Mouse (Mus musculus): Measurements from ENCODE around the gene Myh2. TPM values are rescaled to one million over a fixed set of nuclear protein-coding genes. Genes with fewer than 3 reads are reported as not detected.

The Myh2 gene
- polyA plus RNA-seq, 1 experiment from 2014 or later, result 0.09 TPM

DNA sequence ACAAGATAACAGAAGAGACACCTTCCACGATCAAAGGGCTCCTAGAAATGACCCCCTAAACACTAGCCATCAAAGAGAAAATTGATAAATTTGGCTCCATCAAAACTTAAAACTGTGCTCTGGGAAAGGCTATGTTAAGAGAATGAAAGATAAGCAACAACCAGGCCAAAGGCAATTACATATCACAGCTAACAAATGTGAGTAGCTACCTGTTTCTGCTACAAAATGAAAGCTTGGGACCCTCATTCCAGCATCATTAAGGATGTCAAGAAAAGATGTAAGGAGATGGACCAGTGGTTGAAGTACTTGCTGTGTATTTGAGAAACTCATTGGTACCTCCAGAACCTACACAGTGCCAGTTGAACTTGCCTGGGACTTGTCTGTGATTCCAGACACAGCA is 17.0 kb upstream of the Myh2 start:
- WGBS, result 72% methylated on average over 1 of the region's 1 CpGs
- no peak overlapping the region for H3K9ac ChIP-seq (replicated peaks)
- no peaks in the 10 kb centered on the region for H3K36me3 ChIP-seq
- ATAC-seq (ENCODE audit: insufficient number of reproducible peaks, insufficient read depth, low FRiP score, low TSS enrichment, low read depth), result no peak
- no peaks in the 10 kb centered on the region for H3K27me3 ChIP-seq
- no peak overlapping the region for H3K27ac ChIP-seq
- no peaks in the 10 kb centered on the region for H3K4me1 ChIP-seq (replicated peaks)
- no peaks in the 10 kb centered on the region for H3K9me3 ChIP-seq
- H3K4me2 ChIP-seq, result no peak overlapping the region
- H3K4me3 ChIP-seq (replicated peaks), result no peak overlapping the region

DNA sequence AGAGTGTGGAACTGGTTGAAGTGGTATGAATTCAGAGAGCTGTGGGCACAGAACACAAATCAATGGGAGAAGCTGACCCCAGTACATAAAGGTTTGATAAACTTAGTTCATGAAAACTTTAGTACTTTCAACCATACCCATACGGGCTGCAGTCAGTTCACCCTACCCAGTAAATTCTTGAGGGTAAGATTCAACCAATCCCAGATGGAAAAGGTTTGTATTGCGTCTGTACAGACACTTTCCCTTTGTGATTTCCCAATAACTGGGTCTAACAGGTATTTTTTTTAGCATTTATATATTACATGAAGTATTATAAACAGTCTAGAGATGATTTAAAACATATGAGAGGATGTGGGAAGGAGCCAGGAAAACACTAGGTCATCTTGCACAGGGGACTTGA is 15.2 kb upstream of the Myh2 start:
- WGBS, result 65% methylated on average over 2 of the region's 2 CpGs
- Histone ChIP-seq H3K4me1 (replicated peaks) (no peaks in the 10 kb centered on the region), H3K9me3 (no peaks in the 10 kb centered on the region), H3K27ac (no peak overlapping the region), H3K27me3 (no peaks in the 10 kb centered on the region), H3K4me2 (no peak overlapping the region), H3K36me3 (no peaks in the 10 kb centered on the region), H3K9ac (replicated peaks) (no peak overlapping the region), H3K4me3 (replicated peaks) (no peak overlapping the region)
- ATAC-seq (ENCODE audit: insufficient number of reproducible peaks, insufficient read depth, low FRiP score, low TSS enrichment, low read depth), result no peak

DNA sequence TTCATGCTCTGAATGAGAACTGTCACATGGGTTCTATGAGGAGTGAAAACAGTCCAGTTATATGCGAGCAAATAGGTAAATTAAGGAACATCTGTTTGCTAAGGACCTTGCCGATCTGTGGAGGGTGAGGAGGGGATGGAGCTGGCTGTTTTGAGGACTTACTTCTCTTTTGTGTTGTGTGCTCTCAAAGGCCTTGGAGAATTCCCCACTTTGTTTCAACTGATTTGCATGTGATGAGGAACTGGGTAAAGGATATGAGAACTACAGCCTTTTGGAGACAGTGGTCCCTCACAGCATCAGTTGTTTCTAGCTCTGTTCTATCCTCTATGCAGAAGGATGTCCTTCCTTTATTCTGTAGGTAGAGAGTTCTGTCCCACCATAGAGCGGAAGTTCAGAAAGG is 10.7 kb upstream of the Myh2 start:
- no peak for ATAC-seq (ENCODE audit: insufficient number of reproducible peaks, insufficient read depth, low FRiP score, low TSS enrichment, low read depth)
- no peak overlapping the region for H3K27ac ChIP-seq
- H3K4me2 ChIP-seq, result no peak overlapping the region
- H3K4me3 ChIP-seq (replicated peaks), result no peak overlapping the region
- H3K27me3 ChIP-seq, result no peaks in the 10 kb centered on the region
- no peaks in the 10 kb centered on the region for H3K36me3 ChIP-seq
- 87% methylated on average over 3 of the region's 3 CpGs for WGBS
- H3K9ac ChIP-seq (replicated peaks), result no peak overlapping the region
- no peaks in the 10 kb centered on the region for H3K9me3 ChIP-seq
- H3K4me1 ChIP-seq (replicated peaks), result no peaks in the 10 kb centered on the region

DNA sequence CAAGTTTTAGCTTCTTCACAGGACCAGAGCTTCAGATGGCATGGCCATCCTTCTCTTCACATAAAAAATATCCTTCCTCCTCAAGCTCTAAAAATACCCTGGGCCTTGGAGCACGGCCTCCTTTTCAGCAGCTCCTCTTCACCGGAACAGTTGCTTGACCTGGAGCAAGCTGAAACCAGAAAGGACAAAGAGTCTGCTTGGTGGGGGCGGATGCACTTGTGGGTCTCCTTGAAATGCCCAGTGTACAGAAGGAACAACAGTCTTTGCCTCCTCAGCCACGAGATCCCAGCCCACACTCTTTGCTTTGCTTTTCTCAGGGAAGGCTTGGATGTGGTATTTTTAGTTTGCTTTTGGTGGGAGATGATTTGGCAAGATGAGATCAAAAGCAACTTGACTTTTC is 7.1 kb upstream of the Myh2 start:
- WGBS, result 85% methylated on average over 4 of the region's 4 CpGs
- H3K9ac ChIP-seq (replicated peaks), result no peak overlapping the region
- no peak overlapping the region for H3K27ac ChIP-seq

DNA sequence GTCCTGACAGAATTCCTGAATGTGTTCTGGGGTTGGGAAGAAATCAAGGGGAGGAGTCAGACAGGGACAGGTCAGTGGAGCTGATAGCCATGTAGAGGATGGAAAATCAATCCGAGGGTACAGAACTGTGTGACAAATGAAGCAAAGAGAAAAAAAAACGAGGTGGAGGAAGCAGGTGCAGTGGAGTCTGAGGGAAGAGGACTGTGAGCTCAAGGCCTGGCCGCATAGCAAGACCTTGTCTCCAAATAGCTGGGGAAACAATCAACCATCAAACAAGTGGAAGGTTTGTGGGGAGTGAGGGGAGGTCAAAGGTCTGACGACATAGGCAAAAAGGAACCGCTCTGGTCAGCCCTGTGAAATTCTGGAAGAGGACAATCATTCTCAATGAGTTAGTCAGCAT is 6.0 kb upstream of the Myh2 start:
- Histone ChIP-seq H3K4me3 (replicated peaks) (no peak overlapping the region), H3K9me3 (no peaks in the 10 kb centered on the region), H3K36me3 (no peaks in the 10 kb centered on the region), H3K27me3 (no peaks in the 10 kb centered on the region), H3K4me1 (replicated peaks) (no peaks in the 10 kb centered on the region), H3K4me2 (no peak overlapping the region), H3K27ac (no peak overlapping the region), H3K9ac (replicated peaks) (no peak overlapping the region)
- no peak for ATAC-seq (ENCODE audit: insufficient number of reproducible peaks, insufficient read depth, low FRiP score, low TSS enrichment, low read depth)
- 62% methylated on average over 5 of the region's 5 CpGs for WGBS

More for the DNA sequence above, 7.1 kb upstream of the Myh2 start:
- Histone ChIP-seq H3K36me3 (no peaks in the 10 kb centered on the region), H3K4me3 (replicated peaks) (no peak overlapping the region), H3K4me1 (replicated peaks) (no peaks in the 10 kb centered on the region), H3K27me3 (no peaks in the 10 kb centered on the region), H3K4me2 (no peak overlapping the region), H3K9me3 (no peaks in the 10 kb centered on the region)
- ATAC-seq (ENCODE audit: insufficient number of reproducible peaks, insufficient read depth, low FRiP score, low TSS enrichment, low read depth), result no peak

DNA sequence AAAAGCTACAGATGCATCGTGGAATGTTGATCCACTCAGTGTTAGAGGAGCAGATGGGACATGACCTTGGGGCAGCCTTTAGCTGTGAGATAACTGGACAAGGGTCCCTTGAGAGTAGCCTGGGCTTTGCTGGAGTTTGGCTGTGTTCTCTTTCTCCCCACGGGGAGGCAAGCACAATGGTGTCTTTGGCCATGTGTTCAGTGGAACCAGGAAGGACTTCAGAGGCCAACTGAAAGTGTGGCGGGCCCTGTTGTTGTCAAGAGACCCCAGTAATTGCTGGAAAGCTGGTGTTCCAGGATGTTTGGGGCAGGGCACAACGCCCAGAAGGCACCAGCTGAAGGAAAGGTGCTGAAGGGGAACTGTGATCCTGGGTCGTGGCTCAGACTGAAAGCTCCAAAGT is 1.5 kb upstream of the Myh2 start:
- H3K27ac ChIP-seq, result no peak overlapping the region
- no peak overlapping the region for H3K4me2 ChIP-seq
- no peaks in the 10 kb centered on the region for H3K27me3 ChIP-seq
- no peaks in the 10 kb centered on the region for H3K9me3 ChIP-seq
- H3K9ac ChIP-seq (replicated peaks), result no peak overlapping the region
- no peaks in the 10 kb centered on the region for H3K36me3 ChIP-seq
- H3K4me3 ChIP-seq (replicated peaks), result no peak overlapping the region
- no peak for ATAC-seq (ENCODE audit: insufficient number of reproducible peaks, insufficient read depth, low FRiP score, low TSS enrichment, low read depth)
- WGBS, result 64% methylated on average over 5 of the region's 5 CpGs
- no peaks in the 10 kb centered on the region for H3K4me1 ChIP-seq (replicated peaks)

DNA sequence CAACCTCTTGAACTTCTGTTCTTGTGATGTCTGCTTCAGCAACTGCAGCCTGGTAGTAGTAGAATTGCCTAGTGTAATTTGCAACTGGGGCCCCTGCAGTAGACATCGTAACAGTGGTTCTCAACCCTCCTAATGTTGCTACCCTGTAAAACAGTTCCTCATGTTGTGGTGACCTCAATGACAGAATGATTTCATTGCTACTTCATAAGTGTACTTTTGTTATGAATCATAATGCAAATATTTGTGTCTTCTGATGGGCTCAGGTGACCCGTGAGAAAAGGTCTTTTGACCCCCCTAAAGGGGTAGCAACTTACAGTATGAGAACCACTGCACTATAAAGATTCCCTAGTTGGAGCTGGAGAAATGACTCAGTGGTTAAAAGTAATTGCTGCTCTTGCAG is 1.6 kb downstream of the Myh2 start:
- Histone ChIP-seq H3K4me1 (replicated peaks) (no peaks in the 10 kb centered on the region), H3K4me3 (replicated peaks) (no peak overlapping the region), H3K36me3 (no peaks in the 10 kb centered on the region), H3K9me3 (no peaks in the 10 kb centered on the region), H3K27ac (no peak overlapping the region), H3K9ac (replicated peaks) (no peak overlapping the region), H3K27me3 (no peaks in the 10 kb centered on the region), H3K4me2 (no peak overlapping the region)
- ATAC-seq (ENCODE audit: insufficient number of reproducible peaks, insufficient read depth, low FRiP score, low TSS enrichment, low read depth), result no peak
- WGBS, result 79% methylated on average over 2 of the region's 2 CpGs

DNA sequence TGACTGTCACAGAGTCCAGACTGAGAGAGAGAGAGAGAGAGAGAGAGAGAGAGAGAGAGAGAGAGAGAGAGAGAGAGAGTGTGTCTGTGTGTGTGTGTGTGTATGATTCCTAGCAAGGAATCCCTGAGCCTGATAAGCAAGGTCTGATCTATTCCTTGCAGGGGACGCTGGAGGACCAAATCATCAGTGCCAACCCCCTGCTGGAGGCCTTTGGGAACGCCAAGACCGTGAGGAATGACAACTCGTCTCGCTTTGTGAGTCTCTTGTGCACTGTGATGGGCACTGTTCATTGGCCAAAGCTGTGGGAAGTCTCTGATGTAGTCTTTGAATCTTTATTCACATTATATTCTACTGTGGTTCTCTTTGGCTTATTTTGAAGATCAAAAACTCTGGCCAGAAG is 5.5 kb downstream of the Myh2 start:
- no peaks in the 10 kb centered on the region for H3K4me1 ChIP-seq (replicated peaks)
- no peaks in the 10 kb centered on the region for H3K36me3 ChIP-seq
- H3K4me2 ChIP-seq, result no peak overlapping the region
- no peak overlapping the region for H3K27ac ChIP-seq
- no peak overlapping the region for H3K4me3 ChIP-seq (replicated peaks)
- ATAC-seq (ENCODE audit: insufficient number of reproducible peaks, insufficient read depth, low FRiP score, low TSS enrichment, low read depth), result no peak
- 77% methylated on average over 5 of the region's 5 CpGs for WGBS
- H3K9ac ChIP-seq (replicated peaks), result no peak overlapping the region
- no peaks in the 10 kb centered on the region for H3K27me3 ChIP-seq
- no peaks in the 10 kb centered on the region for H3K9me3 ChIP-seq

DNA sequence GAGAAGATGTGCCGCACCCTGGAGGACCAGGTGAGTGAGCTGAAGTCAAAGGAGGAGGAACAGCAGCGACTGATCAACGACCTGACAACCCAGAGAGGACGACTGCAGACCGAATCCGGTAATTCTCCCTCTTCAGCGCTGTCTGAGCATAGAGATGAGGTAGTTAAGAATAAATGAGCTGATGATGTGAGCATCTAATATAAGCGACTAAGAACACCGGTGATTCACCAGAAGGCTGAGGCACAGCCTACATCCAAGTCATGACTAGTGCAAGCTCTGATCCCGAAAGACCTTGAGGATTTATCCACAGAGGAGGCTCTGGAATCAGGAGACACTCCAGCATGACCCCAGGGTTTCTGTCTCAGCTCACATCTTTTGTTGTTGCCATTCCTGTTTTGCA is 19.5 kb downstream of the Myh2 start:
- H3K4me3 ChIP-seq (replicated peaks), result no peak overlapping the region
- no peaks in the 10 kb centered on the region for H3K27me3 ChIP-seq
- H3K9me3 ChIP-seq, result no peaks in the 10 kb centered on the region
- no peaks in the 10 kb centered on the region for H3K4me1 ChIP-seq (replicated peaks)
- H3K4me2 ChIP-seq, result no peak overlapping the region
- no peak overlapping the region for H3K27ac ChIP-seq
- H3K36me3 ChIP-seq, result no peaks in the 10 kb centered on the region
- no peak for ATAC-seq (ENCODE audit: insufficient number of reproducible peaks, insufficient read depth, low FRiP score, low TSS enrichment, low read depth)
- WGBS, result 81% methylated on average over 10 of the region's 10 CpGs
- H3K9ac ChIP-seq (replicated peaks), result no peak overlapping the region

DNA sequence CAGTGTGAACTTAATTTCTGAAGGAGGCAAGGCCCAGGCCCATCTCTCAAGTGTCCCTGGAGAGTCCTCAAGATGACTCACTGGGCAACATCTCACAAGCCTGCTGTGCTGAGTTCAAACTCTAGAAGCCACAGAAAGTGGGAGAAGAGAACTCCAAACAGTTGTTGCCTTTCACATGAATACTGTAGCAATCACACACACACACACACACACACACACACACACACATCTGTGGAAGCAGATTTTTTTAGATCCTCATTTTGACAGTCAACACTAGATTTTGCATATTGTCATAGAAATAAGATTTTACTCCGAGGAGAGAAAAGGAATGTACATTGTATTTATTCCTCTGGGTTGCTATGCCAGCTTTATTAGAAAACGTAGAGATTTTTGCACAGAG is 20.0 kb downstream of the Myh2 start:
- H3K9me3 ChIP-seq, result no peaks in the 10 kb centered on the region
- no peak overlapping the region for H3K9ac ChIP-seq (replicated peaks)
- H3K4me1 ChIP-seq (replicated peaks), result no peaks in the 10 kb centered on the region
- H3K27me3 ChIP-seq, result no peaks in the 10 kb centered on the region
- no peaks in the 10 kb centered on the region for H3K36me3 ChIP-seq
- no peak overlapping the region for H3K27ac ChIP-seq
- WGBS, result 87% methylated on average over 2 of the region's 2 CpGs
- H3K4me2 ChIP-seq, result no peak overlapping the region
- no peak overlapping the region for H3K4me3 ChIP-seq (replicated peaks)
- ATAC-seq (ENCODE audit: insufficient number of reproducible peaks, insufficient read depth, low FRiP score, low TSS enrichment, low read depth), result no peak

DNA sequence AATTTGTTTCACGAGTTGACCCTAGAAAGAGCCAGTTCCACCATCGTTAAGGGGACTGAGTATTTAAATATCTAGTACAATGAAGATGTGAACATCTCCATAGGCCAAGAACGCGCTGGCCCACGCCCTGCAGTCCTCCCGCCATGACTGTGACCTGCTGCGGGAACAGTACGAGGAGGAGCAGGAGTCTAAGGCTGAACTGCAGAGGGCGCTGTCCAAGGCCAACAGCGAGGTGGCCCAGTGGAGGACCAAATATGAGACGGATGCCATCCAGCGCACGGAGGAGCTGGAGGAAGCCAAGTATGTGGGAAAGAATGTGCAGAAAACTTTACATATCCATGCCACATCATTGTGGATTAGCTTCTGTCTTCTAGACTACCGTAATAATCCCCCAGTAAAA is 20.7 kb downstream of the Myh2 start:
- Histone ChIP-seq H3K4me1 (replicated peaks) (no peaks in the 10 kb centered on the region), H3K27ac (no peak overlapping the region), H3K27me3 (no peaks in the 10 kb centered on the region), H3K9ac (replicated peaks) (no peak overlapping the region), H3K4me2 (no peak overlapping the region), H3K36me3 (no peaks in the 10 kb centered on the region), H3K4me3 (replicated peaks) (no peak overlapping the region), H3K9me3 (no peaks in the 10 kb centered on the region)
- ATAC-seq (ENCODE audit: insufficient number of reproducible peaks, insufficient read depth, low FRiP score, low TSS enrichment, low read depth), result no peak
- WGBS, result 89% methylated on average over 14 of the region's 14 CpGs

DNA sequence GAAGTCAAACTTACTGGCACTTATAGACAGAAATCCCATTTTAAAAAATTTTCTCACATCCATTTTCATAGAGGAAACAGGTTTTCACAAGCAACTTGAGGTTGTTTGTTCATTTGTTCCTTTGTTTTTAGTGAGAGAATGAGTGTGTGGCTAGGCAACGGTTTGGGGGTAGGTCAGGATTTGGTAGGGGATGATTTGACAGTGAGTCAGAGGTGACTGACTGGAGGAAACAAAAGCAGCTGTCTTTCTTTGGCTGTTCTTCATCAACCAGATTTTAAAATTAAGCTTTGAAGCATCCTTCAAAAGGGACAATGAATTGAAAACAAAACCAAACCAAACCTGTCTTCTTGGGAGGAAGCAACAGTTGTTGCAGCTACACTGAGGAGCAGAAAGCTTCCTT is 28.5 kb downstream of the Myh2 start:
- no peaks in the 10 kb centered on the region for H3K4me1 ChIP-seq (replicated peaks)
- H3K36me3 ChIP-seq, result no peaks in the 10 kb centered on the region
- no peak overlapping the region for H3K4me3 ChIP-seq (replicated peaks)
- H3K9ac ChIP-seq (replicated peaks), result no peak overlapping the region
- no peak for ATAC-seq (ENCODE audit: insufficient number of reproducible peaks, insufficient read depth, low FRiP score, low TSS enrichment, low read depth)
- H3K4me2 ChIP-seq, result no peak overlapping the region
- H3K9me3 ChIP-seq, result no peaks in the 10 kb centered on the region
- H3K27me3 ChIP-seq, result no peaks in the 10 kb centered on the region
- WGBS, result 79% methylated on average over 1 of the region's 1 CpGs
- no peak overlapping the region for H3K27ac ChIP-seq
